Mouse (Mus musculus): ENCODE measurements at regions not wholly inside any gene's neighbourhood (a gene's known extent, or its start where the extent isn't known, plus 50 kb on each side); places are given as distances from the start of the nearest gene placed in this dataset.

GRCm38 (mm10) chr4:58668368-58669153 is 114.9 kb upstream of the Lpar1 start:
- no peak for TF ChIP-seq CTCF (IDR thresholded peaks at IDR 0.05; ENCODE audit: borderline replicate concordance, insufficient read depth, low read length)
- no peak for TF ChIP-seq POLR2A (IDR thresholded peaks at IDR 0.05; ENCODE audit: low read depth, low read length)
